Mouse (Mus musculus) heart, embryonic 10.5 days (tissue): Measurements from ENCODE around the gene Hmbs. TPM values are rescaled to one million over a fixed set of nuclear protein-coding genes. Genes with fewer than 3 reads are reported as not detected.

Experiments
- DNase-seq: peaks from one replicate; pipeline ENCODE4 v3.0.0-alpha.2; 2017; ENCODE audit warnings: low spot score
- H3K27ac ChIP-seq: fragments of 300-500 bp; sonication (generic); 2 replicates; pipeline ENCODE4 v1.5.1; 2016; ENCODE audit warnings: mild to moderate bottlenecking
- H3K27me3 ChIP-seq: fragments of 300-500 bp; sonication (generic); 2 replicates; pipeline ENCODE4 v1.6.1; 2016; ENCODE audit warnings: mild to moderate bottlenecking; ENCODE audit not compliant: poor library complexity, insufficient read depth, severe bottlenecking
- H3K36me3 ChIP-seq: fragments of 300-500 bp; sonication (generic); 2 replicates; pipeline ENCODE4 v1.6.1; 2016; ENCODE audit warnings: mild to moderate bottlenecking, moderate library complexity
- H3K4me1 ChIP-seq: fragments of 300-500 bp; sonication (generic); 2 replicates; pipeline ENCODE4 v1.6.1; 2016; ENCODE audit warnings: mild to moderate bottlenecking
- H3K4me3 ChIP-seq: fragments of 300-500 bp; sonication (generic); 2 replicates; pipeline ENCODE4 v1.5.1; 2016; ENCODE audit warnings: mild to moderate bottlenecking, moderate library complexity
- H3K9me3 ChIP-seq: fragments of 300-500 bp; sonication (generic); 2 replicates; pipeline ENCODE4 v1.6.1; 2016; ENCODE audit warnings: mild to moderate bottlenecking, moderate library complexity
- WGBS: fragments of 180-500 bp; shearing (Covaris S2); methylation state at CpG from one replicate; pipeline ENCODE4 v1.1.7; 2016; 5-methylcytosine and 5-hydroxymethylcytosine counted together
- polyA plus RNA-seq: library from polyadenylated mRNA; unstranded; fragments of >200 nt; fragmentation: Nextera tagmentation; extraction: Ambion mirVana; gene quantifications from 2 replicates; pipeline ENCODE4 v1.2.1, GENCODE M21; 2016

Hmbs gene
- polyA plus RNA-seq, 1 experiment from 2014 or later, result 285 TPM

GRCm38 (mm10) chr9:44361190-44361917 lies 17.3 kb upstream of the Hmbs start, which contains the start of gene Vps11:
Gene Vps11, minus strand, starts transcription at chr9:44361670.
- Histone ChIP-seq H3K4me1 (peaks cover 7% of the 10 kb centered on the region), H3K27ac (peak within 1 kb of the TSS; percentile 87), H3K9me3 (no peaks in the 10 kb centered on the region), H3K27me3 (no peaks in the 10 kb centered on the region), H3K36me3 (peaks cover 31% of the 10 kb centered on the region), H3K4me3 (peak within 1 kb of the TSS; percentile 95)
- WGBS, result under 1% methylated on average over 44 of the region's 44 CpGs
- peak; percentile 99 for DNase-seq

GRCm38 (mm10) chr9:44357207-44357606 lies 13.2 kb upstream of the Hmbs start:
- Histone ChIP-seq H3K9me3 (no peaks in the 10 kb centered on the region), H3K27me3 (no peaks in the 10 kb centered on the region), H3K27ac (no peak overlapping the region), H3K4me1 (peaks cover 7% of the 10 kb centered on the region), H3K36me3 (peaks cover 72% of the 10 kb centered on the region), H3K4me3 (no peak overlapping the region)
- 77% methylated on average over 4 of the region's 4 CpGs for WGBS
- DNase-seq, result no peak

- H3K27me3 ChIP-seq, result no peaks in the 10 kb centered on the region
- no peaks in the 10 kb centered on the region for H3K9me3 ChIP-seq
- no peak overlapping the region for H3K4me3 ChIP-seq
- 93% methylated on average over 6 of the region's 6 CpGs for WGBS
- H3K27ac ChIP-seq, result no peak overlapping the region
- H3K4me1 ChIP-seq, result no peaks in the 10 kb centered on the region
- DNase-seq, result no peak
- H3K36me3 ChIP-seq, result peaks cover 98% of the 10 kb centered on the region
Measured at GRCm38 (mm10) chr9:44353142-44353541, 9.1 kb upstream of the Hmbs start.

- Histone ChIP-seq H3K4me3 (no peak overlapping the region), H3K27ac (no peak overlapping the region), H3K9me3 (no peaks in the 10 kb centered on the region), H3K27me3 (no peaks in the 10 kb centered on the region), H3K4me1 (no peaks in the 10 kb centered on the region), H3K36me3 (peaks cover 98% of the 10 kb centered on the region)
- 92% methylated on average over 10 of the region's 10 CpGs for WGBS
- DNase-seq, result peak; percentile 73
Measured at GRCm38 (mm10) chr9:44352337-44352736, 8.3 kb upstream of the Hmbs start.

- Histone ChIP-seq H3K9me3 (no peaks in the 10 kb centered on the region), H3K36me3 (peaks cover 99% of the 10 kb centered on the region), H3K4me1 (no peaks in the 10 kb centered on the region), H3K4me3 (no peak overlapping the region), H3K27ac (no peak overlapping the region), H3K27me3 (no peaks in the 10 kb centered on the region)
- WGBS, result 94% methylated on average over 4 of the region's 4 CpGs
- DNase-seq, result peak; percentile 54
Measured at GRCm38 (mm10) chr9:44351396-44351795, 7.4 kb upstream of the Hmbs start.

- Histone ChIP-seq H3K27ac (no peak overlapping the region), H3K4me3 (no peak overlapping the region), H3K36me3 (peaks cover 74% of the 10 kb centered on the region), H3K9me3 (no peaks in the 10 kb centered on the region), H3K4me1 (0 out of 2 replicates have a peak, but pooled peaks cover 6% of the 10 kb centered on the region), H3K27me3 (no peaks in the 10 kb centered on the region)
- WGBS, result 94% methylated on average over 4 of the region's 4 CpGs
- DNase-seq, result no peak
Measured at GRCm38 (mm10) chr9:44348546-44348945, 4.5 kb upstream of the Hmbs start.

GRCm38 (mm10) chr9:44347621-44348020 lies 3.6 kb upstream of the Hmbs start:
- peaks cover 65% of the 10 kb centered on the region for H3K36me3 ChIP-seq

GRCm38 (mm10) chr9:44347166-44347565 lies 3.1 kb upstream of the Hmbs start:
- Histone ChIP-seq H3K27me3 (no peaks in the 10 kb centered on the region), H3K27ac (no peak overlapping the region), H3K4me3 (no peak overlapping the region), H3K36me3 (peaks cover 60% of the 10 kb centered on the region), H3K9me3 (no peaks in the 10 kb centered on the region), H3K4me1 (peaks cover 17% of the 10 kb centered on the region)
- 93% methylated on average over 9 of the region's 9 CpGs for WGBS
- no peak for DNase-seq

More at GRCm38 (mm10) chr9:44347621-44348020, 3.6 kb upstream of the Hmbs start:
- H3K9me3 ChIP-seq, result no peaks in the 10 kb centered on the region
- no peaks in the 10 kb centered on the region for H3K27me3 ChIP-seq
- 83% methylated on average over 4 of the region's 4 CpGs for WGBS
- no peak overlapping the region for H3K27ac ChIP-seq
- no peak overlapping the region for H3K4me3 ChIP-seq
- peaks cover 13% of the 10 kb centered on the region for H3K4me1 ChIP-seq
- DNase-seq, result no peak

- no peak for DNase-seq
- WGBS, result 87% methylated on average over 6 of the region's 6 CpGs
- no peaks in the 10 kb centered on the region for H3K27me3 ChIP-seq
- H3K36me3 ChIP-seq, result peaks cover 57% of the 10 kb centered on the region
- H3K9me3 ChIP-seq, result no peaks in the 10 kb centered on the region
- no peak overlapping the region for H3K27ac ChIP-seq
- H3K4me1 ChIP-seq, result peaks cover 24% of the 10 kb centered on the region
- H3K4me3 ChIP-seq, result no peak overlapping the region
Measured at GRCm38 (mm10) chr9:44345570-44346433, 1.8 kb upstream of the Hmbs start.

GRCm38 (mm10) chr9:44343290-44343689 lies 738 bp downstream of the Hmbs start:
- H3K27ac ChIP-seq, result peak overlapping the region; percentile 99
- H3K4me1 ChIP-seq, result peaks cover 24% of the 10 kb centered on the region
- peak; percentile 95 for DNase-seq
- H3K4me3 ChIP-seq, result peak overlapping the region; percentile 80
- no peaks in the 10 kb centered on the region for H3K9me3 ChIP-seq
- no peaks in the 10 kb centered on the region for H3K27me3 ChIP-seq
- H3K36me3 ChIP-seq, result peaks cover 54% of the 10 kb centered on the region
- WGBS, result 7% methylated on average over 6 of the region's 6 CpGs

GRCm38 (mm10) chr9:44342605-44343004 lies 1.4 kb downstream of the Hmbs start:
- Histone ChIP-seq H3K27me3 (no peaks in the 10 kb centered on the region), H3K36me3 (peaks cover 51% of the 10 kb centered on the region), H3K4me1 (peaks cover 28% of the 10 kb centered on the region), H3K27ac (peak overlapping the region; percentile 99), H3K9me3 (no peaks in the 10 kb centered on the region), H3K4me3 (peak overlapping the region; percentile 80)
- WGBS, result 73% methylated on average over 1 of the region's 1 CpGs
- no peak for DNase-seq

GRCm38 (mm10) chr9:44342173-44342572 lies 1.9 kb downstream of the Hmbs start:
- Histone ChIP-seq H3K36me3 (peaks cover 51% of the 10 kb centered on the region), H3K27me3 (no peaks in the 10 kb centered on the region), H3K9me3 (no peaks in the 10 kb centered on the region), H3K4me1 (peaks cover 31% of the 10 kb centered on the region), H3K4me3 (peak overlapping the region; percentile 80), H3K27ac (peak overlapping the region; percentile 99)
- DNase-seq, result peak; percentile 94
- WGBS, result 58% methylated on average over 3 of the region's 3 CpGs

GRCm38 (mm10) chr9:44341487-44341886 lies 2.5 kb downstream of the Hmbs start:
- H3K9me3 ChIP-seq, result no peaks in the 10 kb centered on the region
- peaks cover 38% of the 10 kb centered on the region for H3K4me1 ChIP-seq
- peak; percentile 74 for DNase-seq
- H3K27me3 ChIP-seq, result no peaks in the 10 kb centered on the region
- peaks cover 51% of the 10 kb centered on the region for H3K36me3 ChIP-seq
- peak overlapping the region; percentile 80 for H3K4me3 ChIP-seq
- 86% methylated on average over 5 of the region's 5 CpGs for WGBS
- peak overlapping the region; percentile 99 for H3K27ac ChIP-seq
